Mouse (Mus musculus) ES-Bruce4 (cell line): ENCODE measurements around the gene Kif2c.

ENCODE experiments used
- CTCF ChIP-seq: IDR thresholded peaks from one replicate; pipeline ENCODE4 v1.8.1; 2011; ENCODE audit warnings: low read depth, low read length
- POLR2A ChIP-seq: IDR thresholded peaks from one replicate; pipeline ENCODE4 v1.8.1; 2011; ENCODE audit warnings: low read length; ENCODE audit not compliant: insufficient read depth

- TF ChIP-seq CTCF = no peak
- no peak for TF ChIP-seq POLR2A
These were observed 62.4 kb downstream of the Kif2c start for GRCm38 (mm10) chr4:117120052-117120444.
